Mouse (Mus musculus) ES-E14 (cell line): Measurements from ENCODE around the gene Dnaaf2.

Experiments used
- CHD2 ChIP-seq: IDR thresholded peaks from 2 replicates; pipeline ENCODE4 v1.6.1; 2014; ENCODE audit warnings: mild to moderate bottlenecking, low read depth, low read length, inconsistent platforms
- HCFC1 ChIP-seq: IDR thresholded peaks from 2 replicates; pipeline ENCODE4 v1.6.1; 2012; ENCODE audit warnings: low read length, inconsistent platforms, borderline replicate concordance; ENCODE audit not compliant: insufficient read depth
- ZC3H11A ChIP-seq: IDR thresholded peaks from 2 replicates; pipeline ENCODE4 v1.6.1; 2012; ENCODE audit warnings: low read depth, mild to moderate bottlenecking, inconsistent platforms, low read length, borderline replicate concordance
- ZNF384 ChIP-seq: IDR thresholded peaks from 2 replicates; pipeline ENCODE4 v1.6.1; 2012; ENCODE audit warnings: low read depth, low read length, inconsistent platforms

GRCm38 (mm10) chr12:69190522-69190921, 7.7 kb downstream of the Dnaaf2 start:
- TF ChIP-seq ZC3H11A (no peak), HCFC1 (no peak), CHD2 (no peak), ZNF384 (no peak)
